Mouse (Mus musculus): ENCODE measurements around the gene Alg14.

DNA sequence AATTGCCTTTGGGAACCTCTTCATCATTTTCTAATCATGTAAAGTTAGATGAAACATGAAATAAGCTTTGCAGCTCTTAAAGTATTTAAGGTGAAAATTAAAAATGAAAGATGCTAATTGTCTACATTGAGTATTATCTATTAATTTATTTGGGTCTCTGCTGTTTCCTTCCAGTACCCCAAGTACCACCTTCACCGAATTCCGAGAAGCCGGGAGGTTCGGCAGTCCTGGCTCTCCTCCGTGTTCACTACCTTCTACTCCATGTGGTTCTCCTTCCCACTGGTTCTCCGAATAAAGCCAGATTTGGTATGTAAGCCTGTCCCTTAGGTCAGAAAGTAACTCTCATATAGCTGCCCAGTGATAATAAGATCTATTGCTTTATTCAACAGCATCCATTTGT is 28.3 kb downstream of the Alg14 start:
- TF ChIP-seq CTCF (IDR thresholded peaks at IDR 0.05; ENCODE audit: extremely low read depth, insufficient read length, insufficient replicate concordance, low read depth, low read length) (no peak), POLR2A (IDR thresholded peaks at IDR 0.05; ENCODE audit: low read depth, low read length) (no peak)

Measured in small intestine, adult 2 months (tissue).